Mouse (Mus musculus) MEL (cell line): ENCODE data around the gene Rpl11. TPM values are rescaled to one million over a fixed set of nuclear protein-coding genes. Genes with fewer than 3 reads are reported as not detected.

ENCODE experiments used
- DNase-seq: peaks from one replicate; pipeline ENCODE4 v3.0.0; 2011; ENCODE audit warnings: low read depth, low spot score
- H3K27ac ChIP-seq: 2 replicates; pipeline ENCODE4 v1.5.1; 2012; ENCODE audit warnings: low read depth, mild to moderate bottlenecking, control low read depth, low read length, moderate library complexity; ENCODE audit not compliant: control insufficient read depth
- H3K27me3 ChIP-seq, 2 experiments: fragments of 150-350 bp in 1 of 2; sonication (generic) in 1 of 2; 2 replicates each; pipeline ENCODE4 v1.6.1; 2012; ENCODE audit warnings: low read length in 2 of 2, mild to moderate bottlenecking in 2 of 2, improper control_type of control experiment in 1 of 2, moderate library complexity in 1 of 2; ENCODE audit not compliant: insufficient read depth in 2 of 2, control insufficient read depth in 1 of 2
- H3K36me3 ChIP-seq, 2 experiments: 2 replicates each; pipeline ENCODE4 v1.6.1; 2012 to 2014; ENCODE audit warnings: low read length in 2 of 2, improper control_type of control experiment in 1 of 2, inconsistent platforms in 1 of 2, mild to moderate bottlenecking in 1 of 2; ENCODE audit not compliant: insufficient read depth in 2 of 2, control insufficient read depth in 1 of 2
- H3K4me1 ChIP-seq, 2 experiments: fragments of 150-350 bp in 1 of 2; sonication (generic) in 1 of 2; 2 replicates each; pipeline ENCODE4 v1.6.1; 2012; ENCODE audit warnings: low read length in 2 of 2, improper control_type of control experiment in 1 of 2, mild to moderate bottlenecking in 1 of 2; ENCODE audit not compliant: insufficient read depth in 2 of 2, control insufficient read depth in 1 of 2
- H3K4me3 ChIP-seq, 2 experiments: fragments of 150-350 bp in 1 of 2; sonication (generic) in 1 of 2; 2 replicates each; pipeline ENCODE4 v1.5.1; 2012; ENCODE audit warnings: low read depth in 2 of 2, low read length in 2 of 2, mild to moderate bottlenecking in 2 of 2, moderate library complexity in 2 of 2, control low read depth in 1 of 2, improper control_type of control experiment in 1 of 2; ENCODE audit not compliant: control insufficient read depth in 1 of 2, insufficient read depth in 1 of 2
- H3K79me2 ChIP-seq: 2 replicates; pipeline ENCODE4 v1.6.1; 2012; ENCODE audit warnings: mild to moderate bottlenecking, low read length, moderate library complexity; ENCODE audit not compliant: control insufficient read depth, poor library complexity, insufficient read depth
- H3K9ac ChIP-seq: 2 replicates; pipeline ENCODE4 v1.6.1; 2012; ENCODE audit warnings: low read depth, mild to moderate bottlenecking, control low read depth, low read length, moderate library complexity; ENCODE audit not compliant: control insufficient read depth, poor library complexity, severe bottlenecking
- H3K9me3 ChIP-seq: fragments of 150-350 bp; sonication (generic); replicated peaks from 2 replicates; pipeline ENCODE4 v1.6.1; 2012; ENCODE audit warnings: mild to moderate bottlenecking, low read length, improper control_type of control experiment, moderate library complexity; ENCODE audit not compliant: insufficient read depth
- CHD1 ChIP-seq: IDR thresholded peaks from 2 replicates; pipeline ENCODE4 v1.6.1; 2012; ENCODE audit warnings: low read depth, mild to moderate bottlenecking, inconsistent platforms, low read length, improper control_type of control experiment
- CTCF ChIP-seq, 3 experiments: IDR thresholded peaks in 2 of 3; conservative IDR thresholded peaks in 1 of 3; 2 replicates each; pipeline ENCODE4 v1.5.1; 2011 to 2012; ENCODE audit warnings: low read length in 3 of 3, low read depth in 2 of 3, mild to moderate bottlenecking in 2 of 3, improper control_type of control experiment in 1 of 3, inconsistent platforms in 1 of 3, mixed read lengths in 1 of 3, moderate library complexity in 1 of 3; ENCODE audit not compliant: control insufficient read depth in 1 of 3, insufficient read depth in 1 of 3, poor library complexity in 1 of 3, severe bottlenecking in 1 of 3
- E2F4 ChIP-seq: IDR thresholded peaks from 2 replicates; pipeline ENCODE4 v1.6.1; 2011; ENCODE audit warnings: low read depth, low read length, improper control_type of control experiment, borderline replicate concordance
- ETS1 ChIP-seq: IDR thresholded peaks from 2 replicates; pipeline ENCODE4 v1.6.1; 2012; ENCODE audit warnings: low read depth, mild to moderate bottlenecking, inconsistent platforms, low read length, improper control_type of control experiment, moderate library complexity
- GABPA ChIP-seq: IDR thresholded peaks from 2 replicates; pipeline ENCODE4 v1.6.1; 2012; ENCODE audit warnings: low read depth, mild to moderate bottlenecking, inconsistent platforms, low read length, improper control_type of control experiment, moderate library complexity
- GATA1 ChIP-seq: IDR thresholded peaks from 2 replicates; pipeline ENCODE4 v1.6.1; 2011; ENCODE audit warnings: low read depth, low read length, improper control_type of control experiment
- HCFC1 ChIP-seq: IDR thresholded peaks from 2 replicates; pipeline ENCODE4 v1.6.1; 2012; ENCODE audit warnings: low read depth, mild to moderate bottlenecking, inconsistent platforms, low read length, improper control_type of control experiment, moderate library complexity
- JUND ChIP-seq: IDR thresholded peaks from 2 replicates; pipeline ENCODE4 v1.6.1; 2011; ENCODE audit warnings: low read depth, mild to moderate bottlenecking, improper control_type of control experiment, low read length
- MAX ChIP-seq: IDR thresholded peaks from 2 replicates; pipeline ENCODE4 v1.6.1; 2011; ENCODE audit warnings: low read length, improper control_type of control experiment
- NELFE ChIP-seq: IDR thresholded peaks from 2 replicates; pipeline ENCODE4 v1.6.1; 2011; ENCODE audit warnings: low read depth, low read length, improper control_type of control experiment
- NRF1 ChIP-seq: IDR thresholded peaks from 2 replicates; pipeline ENCODE4 v1.6.1; 2014; ENCODE audit warnings: low read depth, mild to moderate bottlenecking, inconsistent platforms, low read length, improper control_type of control experiment, moderate library complexity; ENCODE audit not compliant: poor library complexity, insufficient read depth, severe bottlenecking
- POLR2A ChIP-seq, 2 experiments: IDR thresholded peaks; 2 replicates each; pipeline ENCODE4 v1.6.1; 2011 to 2012; ENCODE audit warnings: low read length in 2 of 2, mild to moderate bottlenecking in 2 of 2, control low read depth in 1 of 2, improper control_type of control experiment in 1 of 2, low read depth in 1 of 2, moderate library complexity in 1 of 2; ENCODE audit not compliant: control insufficient read depth in 1 of 2, insufficient read depth in 1 of 2, poor library complexity in 1 of 2
- POLR2AphosphoS2 ChIP-seq: IDR thresholded peaks from 2 replicates; pipeline ENCODE4 v1.6.1; 2011; ENCODE audit warnings: low read length, improper control_type of control experiment
- RAD21 ChIP-seq: IDR thresholded peaks from 2 replicates; pipeline ENCODE4 v1.6.1; 2011; ENCODE audit warnings: mild to moderate bottlenecking, low read depth, low read length, improper control_type of control experiment
- RCOR1 ChIP-seq: IDR thresholded peaks from 2 replicates; pipeline ENCODE4 v1.6.1; 2012; ENCODE audit warnings: low read depth, mild to moderate bottlenecking, inconsistent platforms, low read length, improper control_type of control experiment
- SIN3A ChIP-seq: IDR thresholded peaks from 2 replicates; pipeline ENCODE4 v1.6.1; 2012; ENCODE audit warnings: low read length, improper control_type of control experiment, inconsistent platforms
- SMC3 ChIP-seq: IDR thresholded peaks from 2 replicates; pipeline ENCODE4 v1.6.1; 2011; ENCODE audit warnings: low read depth, low read length, improper control_type of control experiment
- TBP ChIP-seq: IDR thresholded peaks from 2 replicates; pipeline ENCODE4 v1.8.0; 2011; ENCODE audit warnings: low read depth, low read length, improper control_type of control experiment
- UBTF ChIP-seq: IDR thresholded peaks from 2 replicates; pipeline ENCODE4 v1.6.1; 2012; ENCODE audit warnings: low read depth, mild to moderate bottlenecking, inconsistent platforms, low read length, improper control_type of control experiment, moderate library complexity, borderline replicate concordance; ENCODE audit not compliant: insufficient read depth
- USF1 ChIP-seq: IDR thresholded peaks from 2 replicates; pipeline ENCODE4 v1.6.1; 2014; ENCODE audit warnings: low read depth, mild to moderate bottlenecking, inconsistent platforms, low read length, improper control_type of control experiment, moderate library complexity
- USF2 ChIP-seq, 2 experiments: IDR thresholded peaks; 2 replicates each; pipeline ENCODE4 v1.6.1; 2011 to 2012; ENCODE audit warnings: improper control_type of control experiment in 2 of 2, low read length in 2 of 2, borderline replicate concordance in 1 of 2, inconsistent platforms in 1 of 2, low read depth in 1 of 2, mild to moderate bottlenecking in 1 of 2; ENCODE audit not compliant: insufficient read depth in 1 of 2
- ZMIZ1 ChIP-seq: IDR thresholded peaks from 2 replicates; pipeline ENCODE4 v1.6.1; 2012; ENCODE audit warnings: low read depth, mild to moderate bottlenecking, inconsistent platforms, low read length, improper control_type of control experiment, moderate library complexity
- ZNF384 ChIP-seq: IDR thresholded peaks from 2 replicates; pipeline ENCODE4 v1.6.1; 2012; ENCODE audit warnings: low read depth, mild to moderate bottlenecking, inconsistent platforms, low read length, improper control_type of control experiment
- polyA plus RNA-seq, 2 experiments: library from polyadenylated mRNA; stranded (reverse) in 1 of 2; unstranded in 1 of 2; fragments of >175 nt in 1 of 2; fragments of >200 nt in 1 of 2; gene quantifications; 2 replicates each; pipeline versions ENCODE4 v1.2.1 to v1.2.4; 2012; ENCODE audit warnings: low replicate concordance in 2 of 2, low read depth in 1 of 2; ENCODE audit not compliant: insufficient read length in 2 of 2, insufficient read depth in 1 of 2, missing spikeins in 1 of 2
- total RNA-seq: library from RNA; depleted of rRNA; stranded (reverse); fragments of 300-350 nt; gene quantifications from 2 replicates; pipeline ENCODE4 v1.2.3, GENCODE M21; 2012

Gene Rpl11
- total and polyA plus RNA-seq, 3 experiments, result 2,003 to 2,603 TPM; not detected in 1

DNA sequence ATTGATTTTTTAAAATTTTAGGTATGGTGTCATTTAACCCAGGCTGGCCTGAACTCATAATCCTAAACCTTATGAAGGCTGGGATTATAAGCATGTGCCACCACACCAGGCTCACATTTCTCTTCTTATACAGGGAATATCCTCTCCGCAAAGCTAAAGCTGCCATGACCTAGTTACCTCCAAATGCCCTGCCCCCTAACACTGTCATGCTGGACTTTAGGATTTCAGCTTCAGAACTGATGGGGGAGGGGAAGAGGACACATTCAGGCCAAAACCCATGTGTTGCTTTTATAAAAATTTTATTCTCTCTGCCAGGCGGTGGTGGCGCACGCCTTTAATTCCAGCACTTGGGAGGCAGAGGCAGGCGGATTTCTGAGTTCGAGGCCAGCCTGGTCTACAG lies 59.3 kb downstream of the Rpl11 start:
- no peak overlapping the region for H3K27ac ChIP-seq
- TF ChIP-seq GABPA (no peak), NELFE (no peak), POLR2AphosphoS2 (no peak), ZMIZ1 (no peak), USF2 (IDR thresholded peaks at IDR 0.05; ENCODE audit: borderline replicate concordance in 1 of 2, insufficient read depth in 1 of 2, low read depth in 1 of 2, low read length in 2 of 2) (no peak)
- H3K36me3 ChIP-seq, result peaks cover 0 to 3% of the 10 kb centered on the region in 2 experiments; a peak in 1 of 4 replicates
- no peak for DNase-seq
- H3K4me3 ChIP-seq, result no peak overlapping the region
- no peak overlapping the region for H3K9ac ChIP-seq
- H3K9me3 ChIP-seq, result no peaks in the 10 kb centered on the region
- 0 out of 4 replicates have a peak, but pooled peaks cover 0 to 2% of the 10 kb centered on the region in 2 experiments for H3K4me1 ChIP-seq
- no peaks in the 10 kb centered on the region for H3K79me2 ChIP-seq
- H3K27me3 ChIP-seq, result no peaks in the 10 kb centered on the region

GRCm38 (mm10) chr4:135987714-135988113 lies 65.5 kb downstream of the Rpl11 start:
- peaks cover 15 to 33% of the 10 kb centered on the region in 2 experiments for H3K36me3 ChIP-seq
- no peaks in the 10 kb centered on the region for H3K9me3 ChIP-seq
- H3K27ac ChIP-seq, result peak overlapping the region; percentile 39
- TF ChIP-seq SMC3, result no peak
- TF ChIP-seq E2F4, result 0 out of 2 replicates have a peak, but pooled peaks have one; percentile 3
- TF ChIP-seq CHD1, result 0 out of 2 replicates have a peak, but pooled peaks have one; percentile 73
- peak; percentile 10; the same call in 1 of the 2 replicates for TF ChIP-seq GATA1
- no peak for TF ChIP-seq ZNF384
- TF ChIP-seq NRF1, result no peak
- TF ChIP-seq, all 39 proteins: peak for 3
- H3K79me2 ChIP-seq, result peaks cover 23% of the 10 kb centered on the region
- no peaks in the 10 kb centered on the region for H3K27me3 ChIP-seq
- peak; percentile 26 for DNase-seq
- peak overlapping the region; percentile 67 to 83 for H3K4me3 ChIP-seq
- H3K9ac ChIP-seq, result peak overlapping the region; percentile 71
- peaks cover 6 to 31% of the 10 kb centered on the region in 2 experiments; a peak in 3 of 4 replicates for H3K4me1 ChIP-seq

DNA sequence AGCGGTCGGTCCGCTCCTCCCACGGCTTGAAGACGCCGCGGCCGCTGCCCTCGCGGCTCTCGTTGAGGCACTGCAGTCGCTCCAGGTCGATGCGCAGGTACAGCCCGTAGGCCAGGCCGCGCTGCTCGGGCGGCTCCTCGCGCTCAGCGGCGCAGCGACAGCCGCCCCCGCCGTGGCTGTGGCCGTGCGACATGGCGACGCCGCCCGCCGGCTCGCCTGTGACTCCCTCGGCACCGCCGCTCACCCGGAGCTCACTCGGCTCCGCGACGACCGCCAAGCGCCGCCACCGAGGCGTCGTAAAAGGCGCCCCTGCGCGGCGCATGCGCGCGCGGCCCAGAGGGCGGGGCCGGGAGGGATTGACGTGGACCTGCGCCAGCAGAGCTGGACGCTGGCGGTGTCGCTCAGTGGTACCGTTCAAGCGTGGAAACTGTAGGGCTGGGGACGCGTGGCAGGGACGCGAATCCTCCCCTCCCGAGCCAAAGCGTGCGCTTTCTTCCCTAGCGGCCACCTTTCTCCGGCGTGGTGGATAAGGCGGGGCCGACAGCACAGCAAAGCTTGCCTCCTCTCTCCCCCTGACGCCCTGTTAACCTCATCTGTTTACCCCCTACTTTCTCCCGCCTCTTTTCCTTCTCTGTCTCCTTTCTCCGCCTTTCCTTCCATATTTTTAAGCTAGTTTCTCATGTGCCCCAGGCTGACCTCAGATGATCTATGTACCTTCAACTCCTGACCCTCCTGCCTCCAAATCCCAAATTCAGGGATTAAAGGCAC lies 66.1 kb downstream of the Rpl11 start, which contains the start of gene Pithd1:
Gene Pithd1 (minus strand): TSS at position 322 of the 768 bp plus-strand sequence.
- Histone ChIP-seq H3K4me3 (peak within 1 kb of the TSS; percentile 67 to 83), H3K27ac (peak within 1 kb of the TSS; percentile 60), H3K9ac (peak within 1 kb of the TSS; percentile 96), H3K36me3 (peaks cover 15 to 37% of the 10 kb centered on the region in 2 experiments), H3K79me2 (peaks cover 23% of the 10 kb centered on the region), H3K9me3 (no peaks in the 10 kb centered on the region), H3K4me1 (peaks cover 6 to 33% of the 10 kb centered on the region in 2 experiments; a peak in 3 of 4 replicates), H3K27me3 (no peaks in the 10 kb centered on the region)
- DNase-seq, result peak; percentile 95
- TF ChIP-seq MAX (no peak; the same call in 1 of the 2 replicates), SIN3A (peak; percentile 65), E2F4 (0 out of 2 replicates have a peak, but pooled peaks have one; percentile 46), USF2 (IDR thresholded peaks at IDR 0.05; ENCODE audit: borderline replicate concordance in 1 of 2, insufficient read depth in 1 of 2, low read depth in 1 of 2, low read length in 2 of 2) (no peak), USF1 (no peak), POLR2A (IDR thresholded peaks at IDR 0.05; ENCODE audit: control insufficient read depth in 1 of 2, insufficient read depth in 1 of 2, low read depth in 1 of 2, low read length in 2 of 2, poor library complexity in 1 of 2) (peak; percentile 96 to 98), ETS1 (no peak), RCOR1 (no peak), TBP (peak; percentile 81), ZMIZ1 (peak; percentile 91), GATA1 (no peak), UBTF (no peak), CTCF (IDR thresholded peaks at IDR 0.05 in 2 of 3, conservative IDR thresholded peaks at IDR 0.05 in 1 of 3; ENCODE audit: control insufficient read depth in 1 of 3, insufficient read depth in 1 of 3, low read depth in 2 of 3, low read length in 3 of 3, poor library complexity in 1 of 3, severe bottlenecking in 1 of 3) (peak in 1 of 3 experiments; percentile 15; a peak in 1 of 6 replicates), JUND (no peak), HCFC1 (peak; percentile 81), NRF1 (peak; percentile 97), RAD21 (no peak), POLR2AphosphoS2 (peak; percentile 81; the same call in 1 of the 2 replicates)
